Mouse (Mus musculus): ENCODE measurements around the gene Wdr49. TPM values are rescaled to one million over a fixed set of nuclear protein-coding genes. Genes with fewer than 3 reads are reported as not detected.

The Wdr49 gene
- polyA plus RNA-seq (2015; fragmentation: Nextera tagmentation; extraction: Ambion mirVana): 0.07 TPM in 1 of 2 replicates, not detected in the other

DNA sequence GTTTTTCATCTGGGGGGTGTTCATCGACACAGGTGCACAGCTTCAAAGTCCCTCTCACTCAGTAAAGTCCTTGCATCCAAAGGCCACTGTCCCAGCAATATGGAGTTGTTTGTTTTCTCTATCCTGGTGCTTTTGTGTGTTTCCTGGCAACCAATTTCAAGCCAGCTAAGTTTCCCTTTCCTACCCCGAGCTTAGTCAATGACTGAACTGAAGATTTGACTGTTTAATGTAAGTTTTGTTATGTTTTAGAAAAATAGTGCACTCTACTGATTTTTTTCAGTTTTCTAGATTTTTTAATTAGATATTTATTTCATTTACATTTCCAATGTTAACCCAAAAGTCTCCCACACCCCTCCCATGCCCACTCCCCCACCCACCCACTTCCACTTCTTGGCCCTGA lies at the start of gene Wdr49:
Gene Wdr49 (minus strand): TSS at position 101 of the 400 bp plus-strand sequence.
- Histone ChIP-seq H3K4me3 (ENCODE audit: low read depth, low read length) (no peak within 1 kb of the TSS), H3K4me2 (replicated peaks; ENCODE audit: low read depth, low read length) (no peak within 1 kb of the TSS), H3K27me3 (replicated peaks; ENCODE audit: insufficient read depth, low read length) (no peaks in the 10 kb centered on the region), H3K9ac (replicated peaks; ENCODE audit: low read depth) (no peak within 1 kb of the TSS), H3K4me1 (ENCODE audit: insufficient read depth, low read depth, low read length) (no peaks in the 10 kb centered on the region), H3K9me3 (ENCODE audit: low read length) (no peaks in the 10 kb centered on the region), H3K27ac (ENCODE audit: low read length) (no peak within 1 kb of the TSS), H3K36me3 (ENCODE audit: insufficient read depth, low read length) (no peaks in the 10 kb centered on the region)
- WGBS: 54% methylated on average over 2 of the region's 2 CpGs
- DNase-seq (ENCODE audit: low spot score): no peak
- TF ChIP-seq CTCF (IDR thresholded peaks at IDR 0.05): no peak
- TF ChIP-seq EP300 (IDR thresholded peaks at IDR 0.05): no peak
- no peak for ATAC-seq

DNA sequence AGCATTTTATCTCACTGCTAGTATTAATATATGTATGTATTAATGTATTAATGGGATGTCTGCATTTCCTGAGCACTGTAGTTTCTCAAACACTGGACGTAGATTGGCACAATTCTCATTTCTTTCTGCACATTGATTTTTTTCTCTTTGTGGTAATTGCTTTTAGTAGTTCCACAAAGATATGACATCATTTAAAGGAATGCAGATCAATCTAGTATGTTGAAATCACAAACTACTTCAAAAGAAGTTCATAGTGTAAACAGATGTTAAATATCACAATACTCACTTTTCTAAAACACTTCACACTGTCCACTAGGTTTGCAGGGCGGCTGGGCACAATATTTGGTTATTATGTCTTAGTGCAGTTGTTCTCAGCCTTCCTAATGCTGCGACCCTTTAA lies 49.1 kb upstream of the Wdr49 start:
- no peak for ATAC-seq
- Histone ChIP-seq H3K9ac (replicated peaks; ENCODE audit: low read depth) (no peak overlapping the region), H3K4me2 (replicated peaks; ENCODE audit: low read depth, low read length) (no peak overlapping the region), H3K4me3 (ENCODE audit: low read depth, low read length) (no peak overlapping the region), H3K4me1 (ENCODE audit: insufficient read depth, low read depth, low read length) (no peaks in the 10 kb centered on the region; the same call in 1 of the 2 replicates), H3K27ac (ENCODE audit: low read length) (no peak overlapping the region), H3K27me3 (replicated peaks; ENCODE audit: insufficient read depth, low read length) (no peaks in the 10 kb centered on the region), H3K36me3 (ENCODE audit: insufficient read depth, low read length) (no peaks in the 10 kb centered on the region), H3K9me3 (ENCODE audit: low read length) (no peaks in the 10 kb centered on the region)
- TF ChIP-seq EP300 (IDR thresholded peaks at IDR 0.05): no peak
- no peak for TF ChIP-seq CTCF (IDR thresholded peaks at IDR 0.05)
- WGBS: 63% methylated on average over 3 of the region's 3 CpGs
- peak; percentile 14 for DNase-seq (ENCODE audit: low spot score)

DNA sequence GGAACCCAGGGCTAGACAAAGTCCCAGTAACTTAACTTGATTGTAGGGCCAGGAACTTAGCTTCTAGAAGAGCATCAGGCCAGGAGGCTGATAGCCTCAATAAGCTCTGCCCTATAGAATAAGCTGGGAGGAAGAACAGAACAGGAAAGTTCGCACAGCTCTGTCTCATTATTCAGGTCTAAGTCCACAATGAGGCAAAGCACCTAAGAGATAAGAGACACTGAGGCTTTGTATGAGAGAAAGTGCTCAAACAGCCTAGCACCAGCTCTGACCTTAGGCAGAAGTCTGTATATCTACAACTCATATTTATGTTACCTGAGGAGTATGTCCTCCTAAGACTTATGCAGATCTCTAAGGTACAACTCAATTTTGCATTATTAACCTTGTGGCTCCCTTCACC lies 40.6 kb upstream of the Wdr49 start:
- H3K4me1 ChIP-seq (ENCODE audit: insufficient read depth, low read depth, low read length): no peaks in the 10 kb centered on the region
- no peaks in the 10 kb centered on the region for H3K27me3 ChIP-seq (replicated peaks; ENCODE audit: insufficient read depth, low read length)
- 73% methylated on average over 1 of the region's 1 CpGs for WGBS
- no peak overlapping the region for H3K4me2 ChIP-seq (replicated peaks; ENCODE audit: low read depth, low read length)
- no peaks in the 10 kb centered on the region for H3K9me3 ChIP-seq (ENCODE audit: low read length)
- no peak overlapping the region for H3K9ac ChIP-seq (replicated peaks; ENCODE audit: low read depth)
- H3K27ac ChIP-seq (ENCODE audit: low read length): no peak overlapping the region
- H3K4me3 ChIP-seq (ENCODE audit: low read depth, low read length): no peak overlapping the region
- TF ChIP-seq EP300 (IDR thresholded peaks at IDR 0.05): no peak
- TF ChIP-seq CTCF (IDR thresholded peaks at IDR 0.05): no peak
- 0 out of 2 replicates have a peak, but pooled peaks cover 5% of the 10 kb centered on the region for H3K36me3 ChIP-seq (ENCODE audit: insufficient read depth, low read length)
- DNase-seq (ENCODE audit: low spot score) (no peak), ATAC-seq (no peak)

DNA sequence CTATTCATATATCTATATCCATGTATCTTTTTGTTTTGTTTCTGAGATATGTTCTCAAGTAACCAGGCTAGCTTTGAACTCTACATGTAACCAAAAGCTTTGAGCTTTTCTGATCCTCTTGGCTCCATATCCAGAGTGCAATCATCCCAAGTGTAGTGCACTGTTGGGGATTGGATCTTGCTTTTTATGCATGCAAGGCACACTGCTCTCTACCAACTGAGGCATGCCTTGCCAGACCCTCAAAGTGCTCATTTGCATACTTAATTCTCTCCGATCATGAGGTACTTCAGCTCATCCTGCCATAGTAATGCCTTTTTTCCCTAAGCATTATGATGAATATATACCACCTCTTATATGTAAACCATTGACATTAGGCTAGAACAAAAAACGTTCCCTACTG lies 39.4 kb upstream of the Wdr49 start:
- Histone ChIP-seq H3K9me3 (ENCODE audit: low read length) (no peaks in the 10 kb centered on the region), H3K27ac (ENCODE audit: low read length) (no peak overlapping the region), H3K36me3 (ENCODE audit: insufficient read depth, low read length) (0 out of 2 replicates have a peak, but pooled peaks cover 5% of the 10 kb centered on the region), H3K4me2 (replicated peaks; ENCODE audit: low read depth, low read length) (no peak overlapping the region), H3K4me3 (ENCODE audit: low read depth, low read length) (no peak overlapping the region), H3K9ac (replicated peaks; ENCODE audit: low read depth) (no peak overlapping the region), H3K4me1 (ENCODE audit: insufficient read depth, low read depth, low read length) (no peaks in the 10 kb centered on the region), H3K27me3 (replicated peaks; ENCODE audit: insufficient read depth, low read length) (no peaks in the 10 kb centered on the region)
- 89% methylated on average over 2 of the region's 2 CpGs for whole genome bisulfite sequencing
- no peak for ATAC-seq
- no peak for DNase-seq (ENCODE audit: low spot score)
- TF ChIP-seq EP300 (IDR thresholded peaks at IDR 0.05) (no peak), CTCF (IDR thresholded peaks at IDR 0.05) (no peak)

DNA sequence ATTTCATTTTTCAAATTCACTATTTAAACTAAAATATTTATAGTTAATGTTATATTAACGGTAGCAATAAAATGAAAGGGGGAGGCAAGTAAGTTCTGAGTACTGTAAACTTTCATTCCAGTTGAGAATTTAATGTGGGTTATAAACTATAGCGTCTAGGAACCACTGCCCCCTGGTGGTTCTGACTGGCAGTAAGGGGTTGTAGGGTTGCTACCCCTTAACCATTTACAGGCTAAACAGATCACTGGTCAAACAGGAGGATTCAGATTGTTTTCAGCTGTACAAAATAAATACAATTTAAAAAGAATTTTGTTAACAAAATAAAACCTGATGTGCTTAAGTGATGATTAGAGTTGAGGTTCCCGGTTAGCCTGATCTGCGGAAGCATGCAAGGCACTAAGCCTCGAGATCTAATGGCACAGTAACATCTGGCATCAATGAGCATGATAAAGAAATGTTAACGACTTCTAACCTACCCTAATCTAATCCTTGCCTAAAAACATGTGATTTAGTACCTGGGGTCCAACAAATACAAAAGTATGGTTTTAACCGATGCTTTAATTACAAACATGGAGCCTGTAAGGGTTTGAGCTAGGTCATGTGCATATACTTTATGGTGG lies 35.8 kb upstream of the Wdr49 start:
- H3K4me2 ChIP-seq (replicated peaks; ENCODE audit: low read depth, low read length): no peak overlapping the region
- no peak overlapping the region for H3K27ac ChIP-seq (ENCODE audit: low read length)
- DNase-seq (ENCODE audit: low spot score): no peak
- H3K27me3 ChIP-seq (replicated peaks; ENCODE audit: insufficient read depth, low read length): no peaks in the 10 kb centered on the region
- WGBS: 85% methylated on average over 7 of the region's 7 CpGs
- no peaks in the 10 kb centered on the region for H3K4me1 ChIP-seq (ENCODE audit: insufficient read depth, low read depth, low read length)
- H3K4me3 ChIP-seq (ENCODE audit: low read depth, low read length): no peak overlapping the region
- TF ChIP-seq EP300 (IDR thresholded peaks at IDR 0.05) (no peak), CTCF (IDR thresholded peaks at IDR 0.05) (peak; percentile 65)
- ATAC-seq: no peak
- no peaks in the 10 kb centered on the region for H3K9me3 ChIP-seq (ENCODE audit: low read length)
- H3K9ac ChIP-seq (replicated peaks; ENCODE audit: low read depth): no peak overlapping the region
- H3K36me3 ChIP-seq (ENCODE audit: insufficient read depth, low read length): peaks cover 9% of the 10 kb centered on the region; the same call in 1 of the 2 replicates

DNA sequence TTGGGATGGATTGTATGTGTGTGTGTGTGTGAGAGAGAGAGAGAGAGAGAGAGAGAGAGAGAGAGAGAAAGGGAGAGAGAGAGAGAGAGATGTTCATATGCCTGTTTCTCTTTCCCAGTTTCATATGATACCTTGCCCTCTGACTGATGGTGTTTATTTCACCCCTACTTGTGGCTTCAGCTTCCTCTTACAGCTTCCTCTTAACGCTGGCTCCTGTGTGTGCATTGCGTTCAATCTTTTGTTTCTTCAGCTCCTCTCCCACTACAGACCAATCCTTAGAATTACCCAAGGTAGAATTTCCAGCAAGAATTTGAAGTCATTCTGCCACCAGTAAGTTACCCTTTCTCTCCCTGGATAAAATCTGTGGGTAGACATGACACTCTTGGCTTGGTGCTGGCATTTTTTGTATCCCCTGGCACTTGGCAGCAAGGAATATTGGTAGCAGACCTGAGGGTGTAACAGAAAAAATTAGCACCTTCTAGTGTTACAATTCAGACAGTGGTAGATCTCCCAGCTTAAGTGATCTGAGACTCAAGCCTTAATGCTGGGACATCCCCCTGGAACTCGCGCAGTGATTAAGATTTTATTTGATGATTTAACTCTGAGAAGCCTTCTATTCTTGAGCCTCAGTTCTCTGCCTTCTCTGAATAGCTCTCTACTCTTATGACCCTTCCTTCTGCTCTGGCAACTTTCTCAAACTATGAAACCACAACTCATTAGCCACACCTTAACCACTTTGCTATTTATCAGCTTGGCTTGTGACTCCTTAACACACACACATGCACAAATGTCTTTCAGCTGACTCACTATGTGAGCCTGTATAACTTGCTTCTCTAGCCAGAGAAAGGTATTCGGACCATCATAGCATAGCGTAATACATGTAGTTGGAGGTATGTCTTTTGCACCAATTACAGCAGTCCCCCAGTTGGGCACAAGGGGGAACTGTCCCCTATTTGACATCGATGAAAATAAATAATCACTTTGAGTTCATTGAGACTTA lies 17.3 kb upstream of the Wdr49 start:
- Histone ChIP-seq H3K4me3 (ENCODE audit: low read depth, low read length) (no peak overlapping the region), H3K9ac (replicated peaks; ENCODE audit: low read depth) (no peak overlapping the region), H3K4me2 (replicated peaks; ENCODE audit: low read depth, low read length) (no peak overlapping the region), H3K9me3 (ENCODE audit: low read length) (no peaks in the 10 kb centered on the region), H3K27ac (ENCODE audit: low read length) (no peak overlapping the region), H3K36me3 (ENCODE audit: insufficient read depth, low read length) (no peaks in the 10 kb centered on the region), H3K27me3 (replicated peaks; ENCODE audit: insufficient read depth, low read length) (no peaks in the 10 kb centered on the region), H3K4me1 (ENCODE audit: insufficient read depth, low read depth, low read length) (no peaks in the 10 kb centered on the region)
- DNase-seq (ENCODE audit: low spot score) (peak; percentile 29), ATAC-seq (peak; percentile 49)
- 70% methylated on average over 7 of the region's 7 CpGs for WGBS
- no peak for TF ChIP-seq EP300 (IDR thresholded peaks at IDR 0.05)
- no peak for TF ChIP-seq CTCF (IDR thresholded peaks at IDR 0.05)

Measured in lung, postnatal 0 days (tissue).